Mouse (Mus musculus) ovary, adult 18-20 months (tissue): ENCODE results near the gene Gm20388.

ENCODE experiments used
- DNase-seq: peaks from one replicate; pipeline ENCODE4 v3.0.0; 2022; ENCODE audit warnings: low spot score, mixed read lengths

Gene Gm20388

DNA sequence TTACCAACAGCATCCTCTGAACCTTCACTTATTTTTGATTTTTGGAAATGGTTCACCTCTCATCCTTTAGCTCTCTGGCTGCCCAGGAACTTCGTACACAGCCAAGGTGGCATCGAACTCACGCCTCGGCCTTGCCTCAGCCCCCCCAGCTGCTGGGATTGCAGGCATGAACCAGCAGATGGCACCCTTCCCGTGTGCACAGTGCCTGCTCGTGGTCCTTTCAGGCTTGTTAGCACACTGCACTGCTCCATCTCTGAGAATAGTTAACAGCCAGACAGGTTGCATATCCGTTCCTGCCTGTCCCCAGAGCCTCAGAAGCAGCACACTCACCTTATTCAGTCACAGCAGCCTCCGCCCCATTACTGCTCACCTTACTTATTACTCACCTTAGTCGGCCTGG is 3915.4 kb downstream of the Gm20388 start:
- no peak for DNase-seq

DNA sequence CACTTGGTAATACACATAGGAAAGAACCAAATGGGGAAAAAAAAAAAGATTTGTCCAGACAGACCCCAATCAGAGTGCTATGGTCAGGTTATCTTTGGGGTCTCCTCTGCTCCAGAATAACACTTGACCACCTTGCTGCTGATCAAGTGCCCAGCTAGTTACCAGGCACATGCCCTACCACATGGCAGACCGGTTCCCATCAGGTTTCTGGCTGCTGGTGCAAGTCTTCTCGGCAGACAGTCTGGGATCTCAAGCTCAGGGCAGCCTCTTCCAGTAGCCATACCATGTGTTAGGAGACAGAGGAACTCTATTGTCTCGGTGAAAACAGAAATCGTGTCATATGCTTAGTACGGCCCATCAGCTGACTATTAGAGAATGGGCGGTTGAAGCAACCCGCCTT is 3916.1 kb downstream of the Gm20388 start:
- no peak for DNase-seq

DNA sequence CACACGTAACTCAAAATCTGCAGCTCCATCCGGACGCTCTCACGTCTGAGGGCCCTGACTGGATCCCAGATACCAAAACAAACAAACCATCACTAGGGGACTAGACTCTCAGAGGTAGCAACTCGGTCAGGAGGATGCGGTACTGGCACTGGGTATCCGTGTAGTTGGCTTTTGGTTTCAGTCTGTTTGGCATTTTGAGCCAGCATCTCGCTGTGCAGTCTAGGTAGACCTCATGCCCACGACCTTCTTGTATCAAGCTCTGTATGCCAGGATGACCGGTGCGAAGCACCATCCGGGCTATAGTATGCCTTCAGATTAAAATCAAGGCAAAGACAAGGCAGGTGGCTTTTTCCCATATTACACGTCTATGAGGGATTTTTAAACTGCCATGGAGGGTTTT is 3916.9 kb downstream of the Gm20388 start:
- DNase-seq: no peak

DNA sequence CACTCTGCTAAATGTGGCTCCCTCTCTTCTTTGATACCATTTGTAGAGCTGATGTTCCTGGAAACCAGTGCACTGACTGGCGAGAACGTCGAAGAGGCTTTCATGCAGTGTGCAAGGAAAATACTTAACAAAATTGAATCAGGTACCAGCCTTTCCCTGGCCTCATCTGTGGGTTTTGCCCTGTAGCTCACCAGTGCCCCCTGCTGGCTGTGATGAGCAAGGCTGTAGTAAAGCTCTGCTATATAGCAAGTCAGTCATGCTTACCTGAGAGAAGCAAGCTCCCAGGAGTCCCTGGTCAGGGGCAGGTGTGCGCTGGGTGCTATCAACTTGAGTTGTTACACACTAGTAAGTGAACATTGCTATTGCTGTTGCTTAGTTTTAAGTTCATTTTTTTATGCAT is 3922.1 kb downstream of the Gm20388 start:
- DNase-seq: no peak

DNA sequence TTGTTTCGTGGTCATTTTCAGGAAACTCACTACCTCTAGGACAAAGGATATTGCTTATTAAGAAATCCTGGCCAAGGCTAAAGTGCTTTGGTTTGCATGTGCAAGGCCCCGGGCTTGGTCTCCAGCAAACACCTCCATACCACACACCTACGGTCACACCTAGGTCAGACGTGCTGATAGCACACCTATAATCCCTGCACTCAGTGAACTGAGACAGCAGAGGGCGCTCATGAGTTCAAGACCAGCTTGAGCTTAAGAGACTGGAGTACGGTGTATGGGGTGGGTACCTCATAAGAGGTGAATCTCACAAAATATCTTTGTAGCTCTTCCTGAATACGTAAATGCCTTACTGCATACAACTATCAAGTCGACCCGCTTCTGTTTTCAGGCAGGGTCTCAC is 3924.8 kb downstream of the Gm20388 start:
- no peak for DNase-seq

DNA sequence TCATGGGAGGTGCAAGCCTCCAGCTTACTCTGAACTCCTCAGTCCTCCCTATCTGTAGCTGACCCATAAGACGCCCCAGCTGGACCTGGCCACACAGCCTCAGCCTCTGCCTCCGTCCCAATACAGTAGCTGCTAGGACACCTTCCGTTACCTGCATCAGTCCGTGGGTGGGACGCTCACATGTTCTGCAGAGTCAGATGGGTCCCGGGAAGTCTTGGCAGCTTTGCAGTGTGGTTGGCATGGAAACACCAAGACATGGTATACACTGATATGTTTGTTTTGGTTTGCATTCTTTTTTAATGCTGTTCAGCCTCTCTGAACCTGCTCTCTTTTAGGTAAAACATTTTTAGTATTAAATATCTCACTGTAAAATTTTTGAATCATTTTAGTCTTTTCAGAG is 3925.7 kb downstream of the Gm20388 start:
- no peak for DNase-seq

DNA sequence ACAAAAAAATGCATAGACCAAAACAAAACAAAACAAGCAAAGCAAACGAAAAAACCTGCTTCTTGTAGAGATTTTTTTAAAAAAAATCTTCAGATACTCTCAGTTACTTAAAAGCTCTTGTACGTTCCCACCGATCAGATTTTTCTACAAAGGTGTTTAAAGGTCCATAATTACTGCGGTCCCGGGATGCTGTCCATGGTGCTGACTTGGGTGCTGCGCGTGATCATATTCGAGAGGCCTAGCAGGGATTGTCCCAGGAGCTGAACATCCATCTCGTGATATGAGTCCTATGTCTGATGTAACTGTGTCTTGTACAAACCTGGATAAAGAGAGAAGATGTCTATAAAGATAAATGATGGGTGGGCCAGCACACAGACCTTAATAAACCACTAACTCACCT is 3927.9 kb downstream of the Gm20388 start:
- no peak for DNase-seq

DNA sequence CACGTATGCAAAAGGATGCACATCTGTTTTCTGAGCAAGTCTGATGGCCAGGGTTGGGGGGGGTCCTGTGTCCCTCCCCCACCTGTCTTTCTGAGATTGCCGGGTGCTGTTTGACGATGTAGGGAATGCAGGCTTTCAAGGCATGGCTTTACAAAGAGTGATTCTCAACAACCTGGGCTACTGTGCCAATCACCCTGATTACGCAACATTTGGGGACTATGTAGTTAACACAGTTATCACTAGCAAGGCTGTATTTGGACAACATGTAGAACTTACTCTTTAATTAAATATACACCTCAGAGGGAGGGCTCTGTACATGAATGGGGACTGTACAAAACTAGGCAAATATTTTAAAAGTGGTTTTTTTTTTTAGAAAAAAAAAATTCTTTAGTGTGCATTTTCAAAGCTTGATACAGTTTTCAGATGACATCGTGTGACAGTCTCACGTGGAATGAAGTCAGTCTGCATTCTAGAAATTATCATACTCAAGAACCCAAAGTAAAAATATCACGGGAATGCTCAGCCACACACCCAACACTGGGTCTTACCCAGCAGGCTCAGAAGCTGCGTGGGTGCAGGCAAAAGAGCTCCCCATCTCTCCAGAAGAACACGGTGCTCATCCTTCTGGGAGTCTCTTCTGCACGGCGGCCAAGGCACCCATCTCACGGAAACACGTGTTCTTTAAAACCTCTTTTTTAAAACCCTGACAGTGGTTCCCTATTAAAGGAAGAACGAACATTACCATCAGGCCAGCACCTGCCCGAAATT is 3930.1 kb downstream of the Gm20388 start:
- DNase-seq: no peak

DNA sequence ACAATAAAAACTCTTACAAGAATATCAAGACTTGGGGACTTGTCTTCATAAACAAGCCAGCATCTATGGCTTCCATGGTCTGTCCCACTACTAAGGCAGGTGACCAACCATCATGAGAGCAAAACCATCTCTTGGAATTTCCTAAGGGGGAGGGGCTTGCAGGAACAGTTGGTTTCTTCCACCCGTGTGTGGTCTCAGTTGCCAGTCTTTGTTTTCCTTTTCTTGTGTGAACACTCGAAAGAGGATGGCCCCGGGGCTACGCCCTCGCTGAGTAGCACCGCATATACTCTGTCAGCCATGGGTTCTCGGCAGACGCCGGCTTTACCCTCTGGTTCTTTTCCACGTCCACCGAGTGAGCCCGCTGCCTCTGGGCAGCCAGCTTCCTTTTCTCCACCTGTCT is 3931.4 kb downstream of the Gm20388 start:
- DNase-seq: no peak

DNA sequence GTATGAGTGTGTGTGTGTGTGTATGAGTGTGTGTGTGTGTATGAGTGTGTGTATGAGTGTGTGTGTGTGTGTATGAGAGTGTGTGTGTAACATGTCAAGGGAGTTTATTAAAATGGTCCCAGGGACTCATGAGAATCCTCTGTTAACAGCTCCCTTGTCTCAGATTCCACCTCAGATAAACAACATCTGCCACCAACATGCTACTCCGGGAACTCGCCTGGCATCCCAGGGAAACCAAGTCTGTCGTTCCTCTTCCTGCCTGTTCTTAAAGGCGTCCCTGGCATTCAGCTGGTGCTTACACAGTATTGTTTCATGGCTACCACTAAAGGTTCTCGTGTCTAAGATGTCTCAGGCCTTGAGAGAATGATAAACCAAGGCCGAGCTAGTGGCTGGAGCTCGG is 3933.7 kb downstream of the Gm20388 start:
- DNase-seq: no peak

DNA sequence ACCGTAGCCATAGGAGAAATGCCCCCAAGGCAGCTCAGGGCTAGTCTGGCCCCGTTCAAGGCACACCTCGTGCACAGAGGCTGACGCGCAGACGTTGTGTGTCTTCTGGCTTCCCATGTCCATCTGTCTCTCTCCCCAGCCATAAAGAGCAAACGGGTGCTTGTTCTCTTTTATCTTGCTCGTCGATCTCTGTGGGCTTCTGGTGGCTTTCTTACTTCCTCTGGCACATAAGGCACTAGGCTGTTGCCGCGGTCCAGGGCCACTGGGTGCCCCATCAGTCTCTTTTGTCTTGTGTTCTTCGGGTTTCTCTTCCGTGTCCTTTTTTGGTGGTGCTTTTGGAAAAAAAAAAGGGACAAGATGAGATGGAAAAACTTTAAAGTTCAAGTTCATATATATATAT is 3934.5 kb downstream of the Gm20388 start:
- DNase-seq: no peak

DNA sequence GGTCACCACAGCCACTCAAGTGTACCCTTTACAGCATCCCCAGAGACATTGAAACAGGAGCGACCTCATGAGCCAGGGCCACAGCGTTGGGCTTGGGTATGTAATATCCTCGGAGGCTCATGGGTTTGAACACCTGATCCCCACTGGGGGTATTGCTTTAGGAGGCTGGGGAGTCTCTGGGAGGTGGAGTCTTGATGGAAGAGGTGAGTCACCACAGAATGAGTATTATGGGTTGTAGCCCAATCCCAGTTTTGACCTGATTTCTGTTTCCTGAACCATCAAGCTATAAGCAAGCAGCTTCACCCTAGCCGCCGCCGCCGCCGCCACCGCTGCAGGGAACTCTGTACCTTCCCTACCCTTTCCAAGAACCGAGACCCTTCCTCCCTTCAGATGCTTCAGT is 3935.3 kb downstream of the Gm20388 start:
- no peak for DNase-seq

DNA sequence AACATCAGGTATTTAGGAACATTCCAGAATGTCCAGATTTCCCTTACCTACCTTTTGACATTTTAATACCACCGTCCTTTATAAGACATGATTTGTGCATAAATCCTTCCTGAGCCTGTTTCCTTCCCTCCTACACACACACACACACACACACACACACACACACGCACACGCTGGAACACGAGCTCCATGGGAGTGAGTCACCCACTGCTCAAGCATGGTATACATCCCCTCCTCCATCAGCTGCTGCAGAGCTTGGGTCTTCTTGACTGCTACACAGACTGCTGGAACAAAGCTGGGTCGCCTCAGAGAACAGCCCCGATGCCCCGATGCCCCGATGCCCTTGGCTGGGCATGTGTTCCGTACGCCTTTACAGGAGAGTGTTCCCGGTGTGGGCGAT is 3935.9 kb downstream of the Gm20388 start:
- DNase-seq: no peak

DNA sequence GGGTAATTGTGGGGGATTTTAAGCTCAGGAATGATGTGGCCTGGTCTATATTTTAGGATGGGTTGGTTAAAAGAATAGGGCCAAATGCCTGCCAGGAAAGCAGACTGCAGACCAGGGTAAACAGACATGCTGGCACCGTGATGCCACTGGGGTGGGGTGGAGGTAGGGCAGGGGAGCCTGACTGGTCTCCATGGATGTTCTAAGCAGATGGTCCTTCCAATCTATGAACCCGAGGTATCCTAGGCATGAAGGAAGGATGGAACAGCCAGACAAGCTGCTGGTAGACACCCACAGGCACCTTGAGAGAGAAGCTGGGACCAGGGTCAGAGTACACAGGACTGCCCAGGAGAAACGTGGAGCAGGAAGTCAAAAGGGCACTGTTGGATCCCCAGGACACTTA is 3936.9 kb downstream of the Gm20388 start:
- DNase-seq: no peak

DNA sequence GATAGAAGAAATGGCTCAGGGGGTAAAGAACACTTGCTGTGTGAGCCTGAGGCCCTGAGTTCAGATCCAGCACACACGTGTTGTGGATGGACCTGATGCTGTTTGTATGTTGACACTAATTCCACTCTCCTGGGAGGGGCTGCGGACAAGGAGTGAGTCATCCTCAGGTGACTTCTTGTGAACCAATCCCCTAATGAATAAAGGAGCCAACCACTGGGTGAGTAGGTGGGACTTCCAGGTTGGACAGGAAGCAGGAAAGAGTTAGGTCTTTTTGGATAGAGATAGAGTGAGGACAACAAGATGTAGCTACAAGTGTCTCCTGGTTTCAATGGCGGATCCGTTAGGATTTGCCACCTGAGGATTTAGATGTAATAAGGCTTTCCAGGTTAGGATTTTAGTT is 3938.7 kb downstream of the Gm20388 start:
- no peak for DNase-seq

DNA sequence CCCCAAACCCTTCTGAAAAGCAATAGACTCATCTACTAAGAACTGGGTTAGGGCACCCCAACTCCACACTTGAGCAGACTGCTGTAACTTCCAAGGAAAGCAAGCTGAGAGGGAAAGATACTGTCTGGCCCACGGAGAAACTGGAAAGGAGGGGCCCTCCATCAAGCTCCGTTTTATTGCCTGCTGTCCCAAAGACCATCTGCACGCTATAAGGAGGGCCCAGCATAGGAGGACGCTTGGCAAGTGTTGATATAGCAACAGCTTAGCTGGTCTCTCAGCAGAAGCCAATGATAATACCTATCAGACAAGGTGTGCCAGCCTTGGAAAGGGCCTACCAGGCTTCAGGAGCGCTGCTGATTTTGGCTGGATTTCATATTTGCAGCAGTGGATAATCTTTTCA is 3940.9 kb downstream of the Gm20388 start:
- no peak for DNase-seq

DNA sequence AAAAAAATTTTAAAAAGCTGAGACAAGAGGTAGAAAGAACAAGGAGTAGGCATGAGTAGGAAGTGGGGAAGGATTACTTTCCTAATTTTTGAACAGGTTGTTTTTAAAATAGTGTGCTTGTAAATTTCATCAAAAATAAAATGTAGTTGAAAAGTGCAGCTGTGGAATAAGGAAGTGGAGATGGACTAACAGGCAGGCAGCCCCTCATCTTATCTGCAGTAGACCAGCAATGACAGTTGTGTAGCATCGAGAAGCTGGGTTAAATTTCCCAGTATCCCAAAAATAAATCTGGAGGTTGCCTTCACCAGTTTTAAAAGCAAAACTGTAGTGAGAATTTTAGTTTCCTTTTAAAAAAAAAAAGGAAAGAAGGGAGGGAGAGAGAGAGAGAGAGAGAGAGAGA is 3943.6 kb downstream of the Gm20388 start:
- no peak for DNase-seq

DNA sequence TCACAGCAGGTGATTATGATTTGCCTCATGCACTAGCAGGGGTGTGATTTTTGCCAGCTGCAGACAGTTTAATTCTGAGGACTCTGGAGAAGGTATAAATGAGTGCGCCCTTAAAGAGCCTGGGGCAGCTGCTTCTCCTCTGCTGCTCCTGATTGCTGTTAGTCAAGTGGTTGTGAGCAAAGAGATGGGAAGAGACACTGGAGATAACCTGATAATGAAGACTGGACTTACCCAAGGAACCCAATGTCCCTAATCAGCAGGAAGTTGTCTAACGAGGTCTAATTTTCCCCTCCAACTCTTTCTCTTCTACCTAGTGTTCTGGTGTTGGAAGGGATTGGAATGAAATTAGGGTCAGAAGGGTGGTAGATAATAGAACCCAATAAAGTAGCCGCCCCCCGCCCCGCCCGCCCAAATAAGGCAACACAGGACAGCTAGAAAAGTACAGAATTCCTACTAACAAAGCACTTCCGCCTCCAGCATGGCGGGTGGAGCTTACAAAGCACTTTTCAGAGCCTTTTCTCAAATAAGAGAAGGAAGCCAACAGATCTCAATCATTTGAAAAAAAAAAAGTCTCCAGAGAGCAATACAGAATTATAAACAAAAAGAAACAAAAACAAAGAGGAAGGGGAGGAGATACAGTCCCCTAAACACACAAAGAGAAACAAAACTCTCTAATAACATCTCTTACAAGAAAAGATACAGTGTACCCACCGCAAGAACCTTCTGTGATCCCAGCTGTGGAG is 3944.3 kb downstream of the Gm20388 start:
- DNase-seq: no peak

DNA sequence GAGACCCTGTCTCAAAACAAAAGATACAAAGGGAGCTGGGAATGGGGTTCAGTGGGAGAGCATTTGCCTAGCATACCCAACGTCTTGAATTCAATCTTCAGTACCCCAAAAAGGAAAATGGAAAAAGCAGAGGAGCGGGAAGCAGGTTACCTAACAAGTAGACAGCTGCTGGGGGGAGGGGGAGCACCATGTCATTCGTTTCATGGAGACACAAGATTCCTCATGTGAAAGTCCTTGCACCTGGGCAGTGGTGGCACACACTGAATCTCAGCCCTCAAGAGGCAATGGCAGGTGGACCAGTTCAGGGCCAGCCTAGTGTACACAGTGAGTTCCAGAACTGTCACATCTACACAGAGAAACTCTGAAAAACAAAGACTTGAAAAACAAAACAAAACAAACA is 3946.7 kb downstream of the Gm20388 start:
- DNase-seq: no peak

DNA sequence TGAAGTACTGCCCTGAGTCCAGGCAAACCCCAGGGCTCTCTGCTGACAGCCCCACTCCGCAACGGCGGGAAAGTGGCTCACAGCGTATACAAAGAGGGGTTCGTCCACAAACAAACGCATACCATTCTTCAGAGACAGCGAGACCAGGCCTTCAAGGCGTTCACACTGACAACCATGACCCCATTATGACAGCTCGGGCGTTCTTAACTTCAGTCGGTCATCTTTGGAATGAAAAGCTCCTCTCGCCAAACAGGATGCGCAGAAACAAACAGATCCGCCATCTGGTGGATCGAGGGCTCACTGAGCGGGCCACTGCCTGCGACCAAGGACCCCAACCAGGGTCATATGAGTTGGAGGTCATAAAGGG is 3947.9 kb downstream of the Gm20388 start:
- no peak for DNase-seq

DNA sequence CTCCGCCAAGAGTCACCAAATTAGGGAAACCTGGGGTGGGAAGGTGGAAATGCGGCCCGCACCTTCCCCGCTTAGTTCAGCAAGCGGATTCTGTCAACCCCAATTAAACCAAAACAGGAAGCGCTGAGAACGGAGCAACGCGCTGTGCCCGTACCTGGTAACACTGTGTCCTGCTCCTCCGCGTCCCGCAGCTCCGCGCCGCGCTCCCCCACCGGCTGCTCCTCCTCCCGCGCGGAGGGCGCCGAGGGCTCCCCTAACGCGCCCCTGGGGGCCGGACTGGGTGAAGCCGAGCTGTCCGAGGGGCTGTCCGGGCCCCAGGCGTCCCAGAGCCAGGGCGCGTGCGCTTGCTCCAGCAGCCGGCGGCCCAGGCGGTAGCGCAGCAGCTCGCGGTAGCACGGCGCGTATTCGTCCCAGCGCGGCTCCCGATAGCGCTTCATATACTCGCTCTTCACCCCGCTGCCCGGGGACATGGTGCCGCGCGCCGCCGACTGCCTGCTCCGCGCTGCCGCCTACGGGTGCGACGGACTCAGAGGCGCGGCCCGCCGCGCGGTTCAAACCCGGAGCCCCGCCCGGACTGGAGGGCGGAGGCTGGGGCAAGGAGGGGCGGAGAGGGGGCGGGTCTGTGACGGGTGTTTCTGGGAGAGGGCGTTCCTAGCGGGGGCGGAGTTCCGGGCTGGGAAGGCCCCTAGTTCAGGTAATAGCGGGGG is 3948.5 kb downstream of the Gm20388 start:
- peak; percentile 85 for DNase-seq

DNA sequence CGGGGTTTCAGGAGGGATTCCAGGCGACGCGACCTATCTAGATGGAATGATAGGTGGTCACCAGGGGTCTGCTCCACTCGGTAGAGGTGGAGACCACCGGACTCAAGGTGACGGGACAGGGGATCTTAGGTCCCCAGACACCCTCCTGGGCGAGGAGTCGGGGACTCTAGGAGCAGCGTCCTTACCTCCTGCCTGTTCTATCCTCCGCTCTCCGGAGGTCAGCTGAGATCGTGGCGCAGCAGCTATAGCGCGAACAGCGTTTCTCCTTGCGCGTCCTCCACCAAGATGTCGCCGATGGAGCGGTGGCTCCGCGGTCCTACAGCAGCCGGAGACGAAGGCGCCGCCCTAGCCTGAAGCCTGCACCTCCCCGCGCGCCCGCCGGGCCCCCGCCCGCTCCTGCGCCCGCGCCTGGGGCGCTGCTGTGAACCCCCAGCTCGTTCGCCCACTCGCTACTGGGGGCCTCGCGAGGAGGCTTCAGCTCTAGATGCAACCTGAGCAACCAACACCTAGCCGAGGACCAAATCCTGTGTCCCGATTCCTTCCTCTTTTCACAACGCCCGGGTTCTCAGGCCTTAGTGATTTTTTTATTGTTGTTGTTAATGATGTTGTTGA is 3949.1 kb downstream of the Gm20388 start, which contains the start of gene Ccsap:
Gene Ccsap (minus strand): TSS at position 562 of the 612 bp plus-strand sequence.
- peak; percentile 6 for DNase-seq

DNA sequence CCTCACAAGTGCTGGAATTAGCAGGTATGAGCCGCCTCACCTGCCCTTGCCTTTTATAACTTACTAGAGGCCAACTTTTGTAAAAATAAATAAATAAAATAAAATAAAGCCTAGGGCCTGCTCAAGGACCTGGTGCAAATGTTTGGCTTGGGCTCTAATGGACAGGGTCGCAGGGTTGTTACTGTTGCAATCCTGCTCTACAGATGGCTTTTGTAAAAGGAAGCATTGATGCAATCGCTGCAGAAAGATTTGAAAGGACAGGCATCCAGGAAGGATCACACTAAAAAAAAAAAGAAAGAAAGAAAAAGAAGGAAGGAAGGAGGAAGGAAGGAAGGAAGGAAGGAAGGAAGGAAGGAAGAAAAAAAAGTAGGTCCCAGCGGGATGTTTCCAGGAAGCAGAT is 3949.7 kb downstream of the Gm20388 start:
- no peak for DNase-seq
